Mouse (Mus musculus): Measurements from ENCODE around the gene Nckap5l.

Gene Nckap5l

GRCm38 (mm10) chr15:99431504-99431903, 26.0 kb downstream of the Nckap5l start:
- DNase-seq (ENCODE audit: low read depth, low spot score) = no peak

- no peak for DNase-seq (ENCODE audit: low read depth, low spot score)
Measured at GRCm38 (mm10) chr15:99431063-99431462, 26.5 kb downstream of the Nckap5l start.

- no peak for DNase-seq (ENCODE audit: low read depth, low spot score)
Measured at GRCm38 (mm10) chr15:99430394-99430793, 27.2 kb downstream of the Nckap5l start.

GRCm38 (mm10) chr15:99423884-99424283, 33.7 kb downstream of the Nckap5l start:
- no peak for DNase-seq (ENCODE audit: low read depth, low spot score)

GRCm38 (mm10) chr15:99423131-99423530, 34.4 kb downstream of the Nckap5l start:
- DNase-seq (ENCODE audit: low read depth, low spot score) = no peak

GRCm38 (mm10) chr15:99422551-99422950, 35.0 kb downstream of the Nckap5l start:
- no peak for DNase-seq (ENCODE audit: low read depth, low spot score)

GRCm38 (mm10) chr15:99421676-99422075, 35.9 kb downstream of the Nckap5l start:
- DNase-seq (ENCODE audit: low read depth, low spot score) = no peak

GRCm38 (mm10) chr15:99421152-99421551, 36.4 kb downstream of the Nckap5l start:
- no peak for DNase-seq (ENCODE audit: low read depth, low spot score)

GRCm38 (mm10) chr15:99420521-99421014, 37.0 kb downstream of the Nckap5l start:
- peak; percentile 67 for DNase-seq (ENCODE audit: low read depth, low spot score)

GRCm38 (mm10) chr15:99420101-99420500, 37.4 kb downstream of the Nckap5l start:
- no peak for DNase-seq (ENCODE audit: low read depth, low spot score)

- no peak for DNase-seq (ENCODE audit: low read depth, low spot score)
Measured at GRCm38 (mm10) chr15:99417692-99418271, 39.8 kb downstream of the Nckap5l start.

GRCm38 (mm10) chr15:99416957-99417356, 40.6 kb downstream of the Nckap5l start:
- no peak for DNase-seq (ENCODE audit: low read depth, low spot score)

- DNase-seq (ENCODE audit: low read depth, low spot score) = peak; percentile 80
Measured at GRCm38 (mm10) chr15:99416348-99416882, 41.1 kb downstream of the Nckap5l start.

- DNase-seq (ENCODE audit: low read depth, low spot score) = no peak
Measured at GRCm38 (mm10) chr15:99415793-99416192, 41.8 kb downstream of the Nckap5l start.

- DNase-seq (ENCODE audit: low read depth, low spot score) = no peak
Measured at GRCm38 (mm10) chr15:99411747-99412146, 45.8 kb downstream of the Nckap5l start.

GRCm38 (mm10) chr15:99408845-99409244, 48.7 kb downstream of the Nckap5l start:
- no peak for DNase-seq (ENCODE audit: low read depth, low spot score)

GRCm38 (mm10) chr15:99406986-99407570, 50.5 kb downstream of the Nckap5l start:
- no peak for DNase-seq (ENCODE audit: low read depth, low spot score)

GRCm38 (mm10) chr15:99405150-99405549, 52.4 kb downstream of the Nckap5l start:
- no peak for DNase-seq (ENCODE audit: low read depth, low spot score)

GRCm38 (mm10) chr15:99403159-99403889, 54.2 kb downstream of the Nckap5l start:
- no peak for DNase-seq (ENCODE audit: low read depth, low spot score)

GRCm38 (mm10) chr15:99400602-99401001, 56.9 kb downstream of the Nckap5l start:
- no peak for DNase-seq (ENCODE audit: low read depth, low spot score)

- DNase-seq (ENCODE audit: low read depth, low spot score) = no peak
Measured at GRCm38 (mm10) chr15:99399503-99400245, 57.9 kb downstream of the Nckap5l start.

GRCm38 (mm10) chr15:99397622-99398021, 59.9 kb downstream of the Nckap5l start:
- DNase-seq (ENCODE audit: low read depth, low spot score) = no peak

Data from embryo, embryonic 11.5 days (tissue).